Mouse (Mus musculus) midbrain, embryonic 12.5 days (tissue): ENCODE data around the gene Nfix. TPM values are rescaled to one million over a fixed set of nuclear protein-coding genes. Genes with fewer than 3 reads are reported as not detected.

ENCODE experiments used
- ATAC-seq: fragments of 200-750 bp; cut with Nextera tagmentation; 2 replicates; pipeline ENCODE4 v1.8.0; 2017; ENCODE audit warnings: low read depth, moderate TSS enrichment, moderate library complexity; ENCODE audit not compliant: low FRiP score
- H3K27ac ChIP-seq: fragments of 300-500 bp; sonication (generic); replicated peaks from 2 replicates; pipeline ENCODE4 v1.5.1; 2016; ENCODE audit warnings: mild to moderate bottlenecking
- H3K27me3 ChIP-seq: fragments of 300-500 bp; sonication (generic); 2 replicates; pipeline ENCODE4 v1.6.1; 2016; ENCODE audit warnings: mild to moderate bottlenecking
- H3K36me3 ChIP-seq: fragments of 300-500 bp; sonication (generic); 2 replicates; pipeline ENCODE4 v1.6.1; 2016
- H3K4me1 ChIP-seq: fragments of 300-500 bp; sonication (generic); 2 replicates; pipeline ENCODE4 v1.6.1; 2016
- H3K4me2 ChIP-seq: fragments of 300-500 bp; sonication (generic); replicated peaks from 2 replicates; pipeline ENCODE4 v1.6.1; 2016; ENCODE audit warnings: mild to moderate bottlenecking, moderate library complexity
- H3K4me3 ChIP-seq: fragments of 300-500 bp; sonication (generic); 2 replicates; pipeline ENCODE4 v1.5.1; 2016; ENCODE audit warnings: mild to moderate bottlenecking
- H3K9ac ChIP-seq: fragments of 300-500 bp; sonication (generic); replicated peaks from 2 replicates; pipeline ENCODE4 v1.6.1; 2016; ENCODE audit warnings: mild to moderate bottlenecking, moderate library complexity
- H3K9me3 ChIP-seq: fragments of 300-500 bp; sonication (generic); 2 replicates; pipeline ENCODE4 v1.6.1; 2016; ENCODE audit warnings: mild to moderate bottlenecking
- WGBS: fragments of 180-500 bp; shearing (Covaris S2); methylation state at CpG from one replicate; pipeline ENCODE4 v1.1.7; 2016; 5-methylcytosine and 5-hydroxymethylcytosine counted together
- polyA plus RNA-seq: library from polyadenylated mRNA; unstranded; fragments of >200 nt; fragmentation: Nextera tagmentation; extraction: Ambion mirVana; gene quantifications from 2 replicates; pipeline ENCODE4 v1.2.1, GENCODE M21; 2016

Gene Nfix
- polyA plus RNA-seq, 1 experiment from 2014 or later, result 6.6 TPM

GRCm38 (mm10) chr8:84743517-84744420 lies 56.4 kb downstream of the Nfix start:
- H3K27ac ChIP-seq, result peak overlapping the region; percentile 63
- peak; percentile 68 for ATAC-seq
- H3K4me1 ChIP-seq, result peaks cover 81% of the 10 kb centered on the region
- H3K27me3 ChIP-seq, result peaks cover 100% of the 10 kb centered on the region
- WGBS, result 4% methylated on average over 16 of the region's 17 CpGs
- no peak overlapping the region; the same call in 1 of the 2 replicates for H3K9ac ChIP-seq
- H3K4me2 ChIP-seq, result peak overlapping the region; percentile 34
- H3K4me3 ChIP-seq, result no peak overlapping the region
- H3K36me3 ChIP-seq, result no peaks in the 10 kb centered on the region
- H3K9me3 ChIP-seq, result no peaks in the 10 kb centered on the region

- Histone ChIP-seq H3K36me3 (no peaks in the 10 kb centered on the region), H3K4me2 (peak overlapping the region; percentile 34), H3K4me1 (peaks cover 89% of the 10 kb centered on the region), H3K27me3 (peaks cover 100% of the 10 kb centered on the region), H3K27ac (peak overlapping the region; percentile 63), H3K9me3 (no peaks in the 10 kb centered on the region), H3K4me3 (no peak overlapping the region), H3K9ac (peak overlapping the region; percentile 24; the same call in 1 of the 2 replicates)
- no peak; the same call in 1 of the 2 replicates for ATAC-seq
- WGBS, result 4% methylated on average over 10 of the region's 10 CpGs
Measured at GRCm38 (mm10) chr8:84743054-84743415, 57.1 kb downstream of the Nfix start.

GRCm38 (mm10) chr8:84742171-84743053 lies 57.7 kb downstream of the Nfix start:
- Histone ChIP-seq H3K36me3 (no peaks in the 10 kb centered on the region), H3K4me3 (0 out of 2 replicates have a peak overlapping the region, but pooled peaks have one; percentile 7), H3K9me3 (no peaks in the 10 kb centered on the region), H3K27me3 (peaks cover 100% of the 10 kb centered on the region), H3K27ac (peak overlapping the region; percentile 63), H3K4me1 (peaks cover 95% of the 10 kb centered on the region), H3K9ac (peak overlapping the region; percentile 24; the same call in 1 of the 2 replicates), H3K4me2 (peak overlapping the region; percentile 34)
- peak; percentile 36 for ATAC-seq
- 3% methylated on average over 32 of the region's 32 CpGs for WGBS

- no peak overlapping the region for H3K4me2 ChIP-seq
- H3K27ac ChIP-seq, result no peak overlapping the region; the same call in 1 of the 2 replicates
- no peak for ATAC-seq
Measured at GRCm38 (mm10) chr8:84740895-84741843, 59.0 kb downstream of the Nfix start.

GRCm38 (mm10) chr8:84739401-84739742 lies 60.8 kb downstream of the Nfix start:
- no peak overlapping the region for H3K4me3 ChIP-seq
- no peaks in the 10 kb centered on the region for H3K36me3 ChIP-seq
- H3K27me3 ChIP-seq, result peaks cover 100% of the 10 kb centered on the region
- no peak overlapping the region for H3K27ac ChIP-seq
- peaks cover 74% of the 10 kb centered on the region for H3K4me1 ChIP-seq
- no peak overlapping the region for H3K4me2 ChIP-seq
- ATAC-seq, result no peak
- no peaks in the 10 kb centered on the region for H3K9me3 ChIP-seq
- WGBS, result 0% methylated on average over 1 of the region's 1 CpGs
- no peak overlapping the region for H3K9ac ChIP-seq

More at GRCm38 (mm10) chr8:84740895-84741843, 59.0 kb downstream of the Nfix start:
- Histone ChIP-seq H3K27me3 (peaks cover 100% of the 10 kb centered on the region), H3K4me3 (no peak overlapping the region), H3K9ac (no peak overlapping the region), H3K4me1 (peaks cover 88% of the 10 kb centered on the region), H3K36me3 (no peaks in the 10 kb centered on the region), H3K9me3 (no peaks in the 10 kb centered on the region)
- 23% methylated on average over 13 of the region's 13 CpGs for WGBS

GRCm38 (mm10) chr8:84738715-84739400 lies 61.3 kb downstream of the Nfix start:
- H3K4me1 ChIP-seq, result peaks cover 72% of the 10 kb centered on the region
- H3K4me2 ChIP-seq, result no peak overlapping the region
- H3K9me3 ChIP-seq, result no peaks in the 10 kb centered on the region
- ATAC-seq, result no peak
- H3K27ac ChIP-seq, result no peak overlapping the region
- WGBS, result 33% methylated on average over 10 of the region's 10 CpGs
- H3K4me3 ChIP-seq, result no peak overlapping the region
- H3K36me3 ChIP-seq, result no peaks in the 10 kb centered on the region
- peak overlapping the region; percentile 39; the same call in 1 of the 2 replicates for H3K9ac ChIP-seq
- H3K27me3 ChIP-seq, result peaks cover 100% of the 10 kb centered on the region

GRCm38 (mm10) chr8:84738266-84738665 lies 61.9 kb downstream of the Nfix start:
- 2% methylated on average over 10 of the region's 10 CpGs for WGBS
- Histone ChIP-seq H3K9me3 (no peaks in the 10 kb centered on the region), H3K4me2 (0 out of 2 replicates have a peak overlapping the region, but pooled peaks have one; percentile 25), H3K4me3 (no peak overlapping the region), H3K4me1 (peaks cover 68% of the 10 kb centered on the region), H3K36me3 (no peaks in the 10 kb centered on the region), H3K27me3 (peaks cover 100% of the 10 kb centered on the region), H3K9ac (peak overlapping the region; percentile 39), H3K27ac (no peak overlapping the region)
- ATAC-seq, result no peak

GRCm38 (mm10) chr8:84737608-84738007 lies 62.5 kb downstream of the Nfix start:
- Histone ChIP-seq H3K27ac (no peak overlapping the region), H3K9me3 (no peaks in the 10 kb centered on the region), H3K4me1 (peaks cover 68% of the 10 kb centered on the region), H3K4me2 (peak overlapping the region; percentile 37), H3K36me3 (no peaks in the 10 kb centered on the region), H3K27me3 (peaks cover 100% of the 10 kb centered on the region), H3K4me3 (peak overlapping the region; percentile 21), H3K9ac (peak overlapping the region; percentile 7; the same call in 1 of the 2 replicates)
- peak; percentile 50; the same call in 1 of the 2 replicates for ATAC-seq
- 2% methylated on average over 16 of the region's 16 CpGs for whole genome bisulfite sequencing

- Histone ChIP-seq H3K9ac (no peak overlapping the region), H3K27me3 (peaks cover 100% of the 10 kb centered on the region), H3K4me1 (peaks cover 68% of the 10 kb centered on the region), H3K4me2 (no peak overlapping the region), H3K9me3 (no peaks in the 10 kb centered on the region), H3K4me3 (no peak overlapping the region), H3K27ac (no peak overlapping the region), H3K36me3 (no peaks in the 10 kb centered on the region)
- no peak for ATAC-seq
- 88% methylated on average over 4 of the region's 4 CpGs for WGBS
Measured at GRCm38 (mm10) chr8:84736521-84736920, 63.6 kb downstream of the Nfix start.

GRCm38 (mm10) chr8:84735597-84735996 lies 64.5 kb downstream of the Nfix start:
- Histone ChIP-seq H3K9ac (no peak overlapping the region), H3K36me3 (no peaks in the 10 kb centered on the region), H3K4me2 (no peak overlapping the region), H3K4me1 (peaks cover 68% of the 10 kb centered on the region), H3K27me3 (peaks cover 92% of the 10 kb centered on the region), H3K4me3 (no peak overlapping the region), H3K9me3 (no peaks in the 10 kb centered on the region), H3K27ac (no peak overlapping the region)
- no peak for ATAC-seq
- WGBS, result 53% methylated on average over 2 of the region's 2 CpGs
